Mouse (Mus musculus) neutrophil, adult 5-6 weeks (primary cell): ENCODE results near the gene Lcat. TPM values are rescaled to one million over a fixed set of nuclear protein-coding genes. Genes with fewer than 3 reads are reported as not detected.

ENCODE experiments used
- ATAC-seq: fragments of 151-379, 151-347 bp; 2 replicates; pipeline ENCODE4 v1.8.0; 2017; ENCODE audit warnings: mild to moderate bottlenecking, moderate TSS enrichment; ENCODE audit not compliant: insufficient number of reproducible peaks, poor library complexity, low FRiP score, severe bottlenecking; ENCODE audit errors: extremely low read depth
- total RNA-seq: library from RNA; stranded (forward); fragments of 200-1000 nt; gene quantifications from 2 replicates; pipeline ENCODE4 v1.2.3, GENCODE M21; 2017

Gene Lcat
- total RNA-seq, 1 experiment from 2014 or later: not detected

- ATAC-seq: no peak
Measured at GRCm38 (mm10) chr8:105956556-105956955, 13.4 kb upstream of the Lcat start.

- ATAC-seq: no peak
Measured at GRCm38 (mm10) chr8:105951057-105951659, 8.0 kb upstream of the Lcat start.

- no peak for ATAC-seq
Measured at GRCm38 (mm10) chr8:105949350-105949749, 6.2 kb upstream of the Lcat start.

- no peak for ATAC-seq
Measured at GRCm38 (mm10) chr8:105942542-105942941, 640 bp downstream of the Lcat start.

GRCm38 (mm10) chr8:105942026-105942425, 1.2 kb downstream of the Lcat start:
- no peak for ATAC-seq

- no peak for ATAC-seq
Measured at GRCm38 (mm10) chr8:105938306-105938669, 4.9 kb downstream of the Lcat start, which contains the start of gene Psmb10. TSS of gene Psmb10 (minus strand) at chr8:105938444.

- peak; percentile 25 for ATAC-seq
Measured at GRCm38 (mm10) chr8:105937496-105938305, 5.5 kb downstream of the Lcat start.

- peak; percentile 82 for ATAC-seq
Measured at GRCm38 (mm10) chr8:105936866-105937475, 6.2 kb downstream of the Lcat start.

- no peak for ATAC-seq
Measured at GRCm38 (mm10) chr8:105935863-105936603, 7.1 kb downstream of the Lcat start.

GRCm38 (mm10) chr8:105935105-105935504, 8.1 kb downstream of the Lcat start:
- ATAC-seq: no peak

GRCm38 (mm10) chr8:105933762-105934161, 9.4 kb downstream of the Lcat start, which contains the start of gene Ctrl:
TSS of gene Ctrl (minus strand) at chr8:105933862.
- no peak for ATAC-seq

- ATAC-seq: no peak
Measured at GRCm38 (mm10) chr8:105932525-105932924, 10.7 kb downstream of the Lcat start.

- no peak for ATAC-seq
Measured at GRCm38 (mm10) chr8:105931271-105931670, 11.9 kb downstream of the Lcat start.

- ATAC-seq: peak; percentile 82
Measured at GRCm38 (mm10) chr8:105930602-105931001, 12.6 kb downstream of the Lcat start.

- no peak for ATAC-seq
Measured at GRCm38 (mm10) chr8:105925123-105925522, 18.1 kb downstream of the Lcat start.

GRCm38 (mm10) chr8:105919390-105919789, 23.8 kb downstream of the Lcat start:
- no peak for ATAC-seq

- no peak for ATAC-seq
Measured at GRCm38 (mm10) chr8:105900941-105901616, 42.1 kb downstream of the Lcat start.

GRCm38 (mm10) chr8:105900180-105900940, 42.8 kb downstream of the Lcat start, which contains the start of gene Pskh1:
TSS of gene Pskh1 (plus strand) at chr8:105900441.
- peak; percentile 97 for ATAC-seq
